Mouse (Mus musculus) spleen, adult 2 months (tissue): ENCODE measurements at regions not wholly inside any gene's neighbourhood (a gene's known extent, or its start where the extent isn't known, plus 50 kb on each side); places are given as distances from the start of the nearest gene placed in this dataset.

Experiments
- CTCF ChIP-seq: fragments of 200-500 bp; IDR thresholded peaks from 2 replicates; pipeline ENCODE4 v1.5.1; 2011; ENCODE audit warnings: mild to moderate bottlenecking, inconsistent platforms; ENCODE audit not compliant: insufficient read depth, insufficient read length, insufficient replicate concordance; ENCODE audit errors: extremely low read depth
- POLR2A ChIP-seq: fragments of 200-500 bp; IDR thresholded peaks from 2 replicates; pipeline ENCODE4 v1.6.1; 2011; ENCODE audit warnings: low read depth, low read length, inconsistent platforms

DNA sequence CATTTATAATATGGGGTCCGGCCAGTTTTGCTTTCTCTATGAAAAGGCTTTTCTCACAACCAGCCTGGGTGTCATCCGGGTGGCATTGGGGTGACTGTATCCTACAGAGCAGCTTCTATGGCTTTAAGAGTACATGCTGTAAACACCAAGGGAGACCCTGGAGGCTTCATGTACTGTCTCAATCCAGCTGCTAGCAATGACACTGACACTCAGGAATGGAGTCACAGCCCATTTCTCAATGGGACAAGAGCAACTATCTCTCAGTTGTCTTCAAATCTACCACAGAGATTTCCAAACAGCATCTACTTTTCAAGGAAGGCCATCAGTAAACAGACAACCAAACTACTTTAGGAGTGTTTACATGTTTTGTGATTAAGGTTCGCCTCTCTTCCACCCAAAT is 397.5 kb downstream of the Adamts20 start:
- TF ChIP-seq CTCF (no peak), POLR2A (no peak)
